Mouse (Mus musculus) G1E (cell line): ENCODE measurements around the gene Uts2. TPM values are rescaled to one million over a fixed set of nuclear protein-coding genes. Genes with fewer than 3 reads are reported as not detected.

Experiments
- ATAC-seq: 2 replicates; pipeline ENCODE4 v1.8.0; 2016; ENCODE audit warnings: mild to moderate bottlenecking; ENCODE audit not compliant: insufficient number of reproducible peaks, poor library complexity, low FRiP score, severe bottlenecking; ENCODE audit errors: extremely low read depth
- DNase-seq: peaks from one replicate; pipeline ENCODE4 v3.0.0; 2012; ENCODE audit warnings: low spot score
- H3K27me3 ChIP-seq: 2 replicates; pipeline ENCODE4 v1.6.1; 2012; ENCODE audit warnings: mild to moderate bottlenecking, low read length, inconsistent platforms; ENCODE audit not compliant: insufficient read depth
- H3K36me3 ChIP-seq: replicated peaks from 2 replicates; pipeline ENCODE3; 2012; ENCODE audit warnings: mild to moderate bottlenecking, inconsistent platforms
- H3K4me1 ChIP-seq: 2 replicates; pipeline ENCODE4 v1.6.1; 2012; ENCODE audit warnings: low read depth, low read length, inconsistent platforms, mixed read lengths; ENCODE audit not compliant: insufficient read depth
- H3K4me3 ChIP-seq: 2 replicates; pipeline ENCODE4 v1.5.1; 2012; ENCODE audit warnings: low read depth, mild to moderate bottlenecking, inconsistent platforms, low read length, moderate library complexity, mixed read lengths
- H3K9me3 ChIP-seq: replicated peaks from 2 replicates; pipeline ENCODE4 v1.6.1; 2012; ENCODE audit warnings: inconsistent platforms
- CTCF ChIP-seq: IDR thresholded peaks from 2 replicates; pipeline ENCODE4 v1.5.1; 2012; ENCODE audit warnings: low read depth, low read length, inconsistent platforms, mixed read lengths
- GATA1 ChIP-seq: IDR thresholded peaks from 2 replicates; pipeline ENCODE4 v1.6.1; 2012; ENCODE audit warnings: borderline replicate concordance, low read length, inconsistent platforms, mixed read lengths
- GATA2 ChIP-seq: IDR thresholded peaks from 2 replicates; pipeline ENCODE4 v1.6.1; 2012; ENCODE audit warnings: low read depth, low read length, inconsistent platforms, borderline replicate concordance
- POLR2AphosphoS5 ChIP-seq: IDR thresholded peaks from 2 replicates; pipeline ENCODE4 v1.6.1; 2012; ENCODE audit warnings: low read depth, low read length, inconsistent platforms; ENCODE audit not compliant: insufficient replicate concordance
- TAL1 ChIP-seq: conservative IDR thresholded peaks from 2 replicates; pipeline ENCODE4 v1.6.1; 2012; ENCODE audit warnings: low read depth, low read length, inconsistent platforms, mixed read lengths
- polyA plus RNA-seq: library from polyadenylated mRNA; stranded (reverse); fragments of >175 nt; gene quantifications from 2 replicates; pipeline ENCODE4 v1.2.3, GENCODE M21; 2012
- total RNA-seq, 2 experiments: library from RNA; stranded (forward) in 1 of 2; stranded (reverse) in 1 of 2; fragments of 200-1000 nt in 1 of 2; fragments of >200 nt in 1 of 2; fragmentation: Nextera tagmentation in 1 of 2; gene quantifications; 2 replicates each; pipeline ENCODE4 v1.2.3; 2014 to 2017

Uts2 gene
- total and polyA plus RNA-seq, 3 experiments, result not detected

DNA sequence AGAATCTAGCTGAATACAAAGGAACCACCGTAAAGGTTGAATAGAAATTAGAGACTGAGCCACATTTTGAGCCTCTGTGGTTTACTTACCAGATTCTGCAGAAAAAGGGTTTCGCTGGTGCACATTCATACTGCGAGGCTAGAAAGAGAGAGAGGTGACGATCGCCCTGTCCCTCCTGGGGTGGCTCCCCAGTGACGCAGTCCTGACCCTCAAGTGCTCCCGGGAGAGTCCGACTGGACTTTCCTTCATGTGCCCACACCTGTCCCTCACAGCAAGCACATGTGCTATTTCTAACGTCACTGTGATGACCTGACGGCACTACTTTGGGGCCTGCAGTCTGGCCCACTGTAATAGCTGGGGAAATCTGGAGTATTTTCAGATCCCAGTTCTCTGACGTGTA lies 40.9 kb downstream of the Uts2 start:
- no peaks in the 10 kb centered on the region for H3K27me3 ChIP-seq
- H3K9me3 ChIP-seq, result no peaks in the 10 kb centered on the region
- no peak for TF ChIP-seq POLR2AphosphoS5
- TF ChIP-seq CTCF, result no peak
- no peak for TF ChIP-seq TAL1
- TF ChIP-seq GATA2, result no peak
- TF ChIP-seq GATA1, result no peak
- DNase-seq (no peak), ATAC-seq (no peak)
- H3K4me3 ChIP-seq, result no peak overlapping the region
- peaks cover 5% of the 10 kb centered on the region; the same call in 1 of the 2 replicates for H3K4me1 ChIP-seq
- peaks cover 22% of the 10 kb centered on the region for H3K36me3 ChIP-seq

DNA sequence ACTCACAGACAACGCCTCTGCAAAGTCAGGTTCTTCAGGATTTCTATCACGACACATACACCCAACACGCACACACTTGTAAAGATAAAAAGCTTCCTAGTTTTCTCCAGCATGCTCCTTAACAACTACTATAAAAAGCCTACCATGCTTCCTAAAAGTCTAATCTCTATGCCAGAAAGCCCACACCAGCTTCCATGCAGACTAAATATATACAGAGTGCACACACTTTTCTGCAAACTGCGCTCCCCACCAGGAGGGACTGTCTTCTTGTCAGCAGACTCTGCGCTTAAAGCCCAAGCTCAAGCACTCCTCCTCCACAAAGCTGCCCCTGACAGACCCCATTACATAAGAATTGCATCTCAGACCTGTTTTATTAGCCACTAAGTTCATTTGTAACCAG lies 44.6 kb downstream of the Uts2 start:
- DNase-seq, result no peak
- ATAC-seq, result no peak

DNA sequence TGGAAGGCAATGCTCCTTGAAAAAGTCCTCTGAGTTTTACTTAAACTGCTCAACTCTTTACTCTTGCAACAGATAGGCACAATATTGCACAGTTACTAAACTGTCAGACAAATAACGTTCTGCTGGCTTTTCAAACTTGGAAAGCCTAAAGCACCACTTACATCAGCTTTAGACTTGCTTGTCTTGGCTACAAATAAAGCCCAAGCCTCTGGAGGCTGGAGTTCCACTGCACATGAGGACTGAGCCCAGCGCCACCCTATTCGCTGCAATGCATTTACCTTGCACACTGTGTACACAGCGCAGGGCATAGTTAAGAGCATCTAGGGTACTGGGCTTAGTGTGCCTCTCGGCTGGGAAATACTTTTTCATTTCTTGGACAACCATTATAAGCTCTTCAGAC lies 46.4 kb downstream of the Uts2 start:
- ATAC-seq (no peak), DNase-seq (no peak)
- no peaks in the 10 kb centered on the region for H3K9me3 ChIP-seq
- H3K27me3 ChIP-seq, result no peaks in the 10 kb centered on the region
- peaks cover 16% of the 10 kb centered on the region for H3K4me1 ChIP-seq
- TF ChIP-seq GATA1 (no peak), CTCF (no peak), GATA2 (no peak), TAL1 (no peak), POLR2AphosphoS5 (no peak)
- H3K36me3 ChIP-seq, result peaks cover 29% of the 10 kb centered on the region
- H3K4me3 ChIP-seq, result no peak overlapping the region; the same call in 1 of the 2 replicates

More for the DNA sequence above, 44.6 kb downstream of the Uts2 start:
- no peak for TF ChIP-seq GATA1
- TF ChIP-seq GATA2, result no peak
- no peak for TF ChIP-seq POLR2AphosphoS5
- Histone ChIP-seq H3K4me3 (no peak overlapping the region), H3K36me3 (peaks cover 22% of the 10 kb centered on the region), H3K27me3 (no peaks in the 10 kb centered on the region), H3K4me1 (peaks cover 21% of the 10 kb centered on the region), H3K9me3 (no peaks in the 10 kb centered on the region)

DNA sequence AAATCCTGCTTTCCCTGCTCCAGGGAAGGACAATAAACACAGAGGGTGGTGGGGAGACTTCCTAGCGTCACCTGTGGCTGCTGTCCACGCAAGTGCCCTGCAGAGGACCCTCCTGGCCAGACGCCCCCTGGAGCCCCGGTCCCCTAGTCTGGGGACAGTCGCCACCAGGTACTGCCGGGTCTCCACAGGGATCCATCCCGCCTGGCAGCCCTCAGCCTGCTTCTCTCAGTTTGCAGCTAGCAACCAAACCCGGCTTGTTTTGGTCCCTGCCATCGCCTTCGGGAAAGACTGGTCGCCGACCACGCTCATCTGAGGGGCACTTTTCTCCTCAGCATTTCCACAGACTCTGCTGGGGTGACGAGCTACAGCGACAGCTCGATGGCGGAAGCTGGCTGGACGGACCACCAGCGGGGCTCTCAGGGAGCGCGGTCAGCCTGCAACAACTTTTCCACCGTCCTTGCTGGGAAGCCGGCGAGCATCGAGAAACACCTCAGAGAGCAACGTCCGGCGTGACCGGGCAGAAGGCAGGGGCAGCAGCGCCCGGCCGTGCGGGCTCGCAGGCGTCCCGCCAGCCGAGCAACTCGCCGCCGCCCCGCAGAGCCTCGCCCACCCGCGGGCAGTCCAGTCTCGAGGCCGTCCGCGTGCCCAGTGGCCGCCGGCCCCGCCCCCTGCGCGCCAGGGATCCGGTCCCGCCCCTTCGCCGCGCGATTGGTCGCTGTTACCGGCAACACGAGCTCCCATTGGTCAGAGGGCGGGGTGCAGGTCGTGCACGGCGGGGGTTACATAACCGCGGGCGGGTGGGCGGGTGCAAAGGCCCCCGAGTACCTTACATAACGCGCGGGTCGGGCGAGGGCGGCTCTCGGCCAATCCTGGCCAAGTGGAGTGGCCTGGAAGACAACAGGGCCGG lies 47.4 kb downstream of the Uts2 start, which contains the start of gene Per3:
Gene Per3 (minus strand): TSS at position 629 of the 907 bp plus-strand sequence.
- DNase-seq (peak; percentile 99), ATAC-seq (peak; percentile 92)
- Histone ChIP-seq H3K27me3 (no peaks in the 10 kb centered on the region), H3K4me3 (peak within 1 kb of the TSS; percentile 73), H3K9me3 (no peaks in the 10 kb centered on the region), H3K4me1 (peaks cover 16% of the 10 kb centered on the region), H3K36me3 (peaks cover 34% of the 10 kb centered on the region)
- TF ChIP-seq TAL1, result no peak
- TF ChIP-seq CTCF, result no peak
- TF ChIP-seq GATA1, result no peak
- TF ChIP-seq GATA2, result no peak
- TF ChIP-seq POLR2AphosphoS5, result no peak

DNA sequence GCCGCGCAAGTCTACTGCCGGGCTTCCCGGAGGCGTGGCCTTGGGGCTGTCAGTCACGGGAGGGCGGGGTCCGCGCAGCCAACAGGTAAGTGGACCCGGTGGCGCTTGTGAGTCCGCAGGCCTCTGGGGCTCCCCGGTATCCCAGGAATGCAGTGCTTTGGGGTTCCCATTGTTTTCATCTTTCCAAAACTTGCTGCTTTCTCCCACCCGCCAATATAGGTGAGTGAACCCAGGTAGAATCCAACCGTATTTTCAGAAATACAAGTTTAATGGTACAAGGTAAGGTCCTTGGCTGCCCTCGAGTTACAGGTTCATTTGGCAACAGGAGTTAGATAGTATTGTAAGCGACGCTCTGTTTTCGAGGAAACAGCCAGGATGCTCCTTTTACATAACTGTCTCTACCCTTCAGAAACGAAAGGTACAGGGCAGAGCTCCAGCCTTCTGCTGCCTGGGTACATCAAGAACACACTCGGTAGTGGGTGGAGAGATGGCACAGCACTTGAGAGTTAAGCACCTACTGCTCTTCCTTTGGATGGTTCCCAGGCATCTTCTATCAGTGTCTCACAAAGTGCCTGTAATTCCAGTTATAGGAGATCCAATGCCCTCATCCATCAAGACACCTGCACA lies 48.2 kb downstream of the Uts2 start:
- H3K4me1 ChIP-seq, result peaks cover 16% of the 10 kb centered on the region
- no peak for ATAC-seq
- no peak for DNase-seq
- H3K36me3 ChIP-seq, result peaks cover 42% of the 10 kb centered on the region
- H3K9me3 ChIP-seq, result no peaks in the 10 kb centered on the region
- no peaks in the 10 kb centered on the region for H3K27me3 ChIP-seq
- H3K4me3 ChIP-seq, result peak overlapping the region; percentile 73
- no peak for TF ChIP-seq CTCF
- no peak for TF ChIP-seq TAL1
- TF ChIP-seq GATA2, result no peak
- no peak for TF ChIP-seq POLR2AphosphoS5
- TF ChIP-seq GATA1, result no peak

DNA sequence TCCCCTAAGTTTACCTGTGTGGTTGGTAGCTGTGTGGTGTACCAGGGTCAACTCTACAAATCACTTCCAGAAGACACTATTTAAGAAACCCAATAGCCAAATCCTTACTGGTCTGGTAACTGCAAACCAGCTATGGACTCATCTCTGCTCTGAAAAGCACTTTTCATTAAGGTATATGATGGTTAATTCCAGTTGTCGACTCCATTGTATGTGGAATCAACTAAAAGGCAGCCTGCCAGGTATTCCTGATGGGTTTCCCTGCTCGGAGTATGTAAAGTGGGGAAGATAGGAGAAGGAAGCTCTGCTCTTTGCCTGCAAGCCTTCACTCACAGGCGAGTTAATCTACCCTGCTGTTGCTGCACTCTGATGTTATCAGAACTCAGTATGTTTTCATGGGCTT lies 49.6 kb downstream of the Uts2 start:
- peaks cover 16% of the 10 kb centered on the region for H3K4me1 ChIP-seq
- TF ChIP-seq POLR2AphosphoS5 (no peak), GATA2 (no peak), TAL1 (no peak), CTCF (no peak)
- H3K4me3 ChIP-seq, result no peak overlapping the region
- DNase-seq (no peak), ATAC-seq (no peak)
- H3K9me3 ChIP-seq, result no peaks in the 10 kb centered on the region
- peaks cover 52% of the 10 kb centered on the region for H3K36me3 ChIP-seq
- H3K27me3 ChIP-seq, result no peaks in the 10 kb centered on the region
